Mouse (Mus musculus) bone marrow, adult 2 months (tissue): ENCODE data around the gene Best3.

Experiments used
- CTCF ChIP-seq: fragments of 200-500 bp; IDR thresholded peaks from 2 replicates; pipeline ENCODE4 v1.5.1; 2011; ENCODE audit warnings: low read length, control low read depth; ENCODE audit not compliant: control insufficient read depth, insufficient read depth
- POLR2A ChIP-seq: fragments of 200-500 bp; IDR thresholded peaks from 2 replicates; pipeline ENCODE4 v1.6.1; 2011; ENCODE audit warnings: low read depth, mild to moderate bottlenecking, control low read depth, low read length, borderline replicate concordance; ENCODE audit not compliant: control insufficient read depth

DNA sequence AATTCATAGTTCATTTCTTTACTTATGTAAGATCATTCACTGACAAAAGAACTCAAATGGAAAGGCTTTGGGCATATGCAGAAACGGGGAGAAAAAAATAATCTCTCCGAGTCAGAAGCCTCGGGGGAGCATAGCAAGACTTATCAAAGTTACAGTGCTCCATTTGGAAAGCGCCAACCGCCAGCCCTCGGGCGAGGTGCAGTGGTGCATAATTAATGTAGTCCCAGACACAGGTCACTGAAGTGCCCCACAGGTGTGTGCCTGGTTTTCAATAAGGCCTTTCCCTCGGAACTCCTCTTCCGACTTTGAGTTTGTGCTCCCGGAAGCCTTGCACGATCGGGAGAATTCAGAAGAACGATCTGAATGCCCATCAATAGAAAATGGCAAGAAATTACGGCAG, 24.0 kb upstream of the Best3 start:
- no peak for TF ChIP-seq CTCF
- no peak for TF ChIP-seq POLR2A
